Mouse (Mus musculus): ENCODE data around the gene Olfr715. TPM values are rescaled to one million over a fixed set of nuclear protein-coding genes. Genes with fewer than 3 reads are reported as not detected.

Olfr715 gene
- not detected for total RNA-seq (2023)

GRCm38 (mm10) chr7:107130983-107131382 lies at the start of gene Olfr715:
Gene Olfr715, minus strand, starts transcription at chr7:107131083.

GRCm38 (mm10) chr7:107166690-107167089 lies 35.8 kb upstream of the Olfr715 start, which contains the start of gene Nlrp14:
Gene Nlrp14, plus strand, starts transcription at chr7:107166990.

GRCm38 (mm10) chr7:107138027-107138426 lies 7.1 kb upstream of the Olfr715 start, which contains the start of gene Olfr716:
Gene Olfr716, plus strand, starts transcription at chr7:107138327.

GRCm38 (mm10) chr7:107110269-107110668 lies 20.6 kb downstream of the Olfr715 start, which contains the start of gene Olfr715b:
Gene Olfr715b, minus strand, starts transcription at chr7:107110369.

GRCm38 (mm10) chr7:107092920-107093319 lies 38.0 kb downstream of the Olfr715 start, which contains the start of gene Olfr17:
Gene Olfr17, plus strand, starts transcription at chr7:107093220.

Other genes starting within 250 kb of the Olfr715 start
- gene Olfr706, start 242.9 kb downstream of the Olfr715 start, total RNA-seq (2023), result not detected
- gene Olfr707, start 229.8 kb downstream of the Olfr715 start, total RNA-seq (2023), result not detected
- not detected for gene Olfr1532-ps1, start 223.1 kb downstream of the Olfr715 start, total RNA-seq (2023)
- gene Olfr709-ps1, start 198.9 kb downstream of the Olfr715 start, total RNA-seq (2023), result under 1 TPM; 0.15 to 0.18 TPM
- not detected for gene Olfr710, start 182.8 kb downstream of the Olfr715 start, total RNA-seq (2023)
- not detected for gene Olfr6, start 167.1 kb downstream of the Olfr715 start, total RNA-seq (2023)
- gene Olfr711, start 155.6 kb downstream of the Olfr715 start, total RNA-seq (2023), result not detected
- gene Olfr2, start 125.0 kb downstream of the Olfr715 start, total RNA-seq (2023), result not detected
- gene Olfr713, start 99.9 kb downstream of the Olfr715 start, total RNA-seq (2023), result not detected
- gene Olfr714, start 60.1 kb downstream of the Olfr715 start, total RNA-seq (2023), result not detected
- not detected for gene Olfr17, start 37.9 kb downstream of the Olfr715 start, total RNA-seq (2023)
- gene Olfr715b, start 20.7 kb downstream of the Olfr715 start, total RNA-seq (2023), result not detected
- not detected for gene Olfr716, start 7.2 kb upstream of the Olfr715 start, total RNA-seq (2023)
- not detected for gene Nlrp14, start 35.9 kb upstream of the Olfr715 start, total RNA-seq (2023)
- not detected for gene Rbmxl2, start 78.4 kb upstream of the Olfr715 start, total RNA-seq (2023)
- gene Syt9, start 239.6 kb upstream of the Olfr715 start, total RNA-seq (2023), result not detected

Data from B cell, adult 67 days (primary cell).